8 mouse cellular contexts compared by ENCODE assay signal in the genomic region with DNA sequence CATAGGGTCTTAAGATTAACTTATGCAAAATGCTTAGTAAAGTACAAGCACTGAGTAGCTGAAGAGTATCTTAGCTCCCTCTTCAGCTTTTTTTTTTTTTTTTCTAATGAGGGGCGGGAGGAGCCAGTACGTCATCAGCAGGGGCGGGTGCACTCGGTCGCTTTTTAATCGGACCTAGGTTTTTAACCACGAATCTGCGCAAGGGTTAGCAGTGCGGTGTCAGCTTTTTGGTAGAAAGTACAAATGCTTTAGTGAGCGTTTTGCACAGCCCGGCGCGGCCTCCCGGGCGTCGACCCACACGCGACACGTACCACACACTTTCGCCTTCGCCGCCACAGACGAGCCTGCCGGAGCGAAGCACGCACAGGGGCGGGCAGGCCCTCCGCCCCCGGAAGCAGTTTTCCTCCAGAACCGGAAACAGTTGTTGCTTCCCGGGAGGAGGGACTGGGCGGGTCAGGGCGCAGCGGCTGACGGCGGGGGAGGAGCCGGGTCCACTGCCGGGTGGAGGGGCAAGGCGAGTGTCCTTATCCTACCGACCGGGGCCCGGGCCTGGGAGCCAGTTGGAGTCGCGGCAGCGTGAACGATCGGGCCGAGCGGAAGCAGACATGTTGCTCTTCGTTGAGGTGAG. TPM values are rescaled to one million over a fixed set of nuclear protein-coding genes. Genes with fewer than 3 reads are reported as not detected.
DNase-seq lines count a peak whose midpoint lies in the region; ATAC-seq lines count a peak whose summit lies in the region.

No protein-coding gene starts in this region.

- peak; percentile 97 for DNase-seq in ZHBTc4 (ENCODE audit: low read depth, low spot score)
- DNase-seq in gastrocnemius, adult 8-10 months (ENCODE audit: low spot score in 2 of 2): peak; percentile 94
- DNase-seq in induced T-regulatory cell, adult 2 months (ENCODE audit: low read depth): peak; percentile 96
- DNase-seq in left cerebral cortex, adult 9 months (ENCODE audit: low spot score in 2 of 2): peak; percentile 83 to 95
- DNase-seq in right cerebral cortex, postnatal 14 days: peak; percentile 91
- peak; percentile 96 for DNase-seq in urinary bladder, postnatal 36 days (ENCODE audit: low spot score in 2 of 2)

- peak; percentile 94 for ATAC-seq in common myeloid progenitor, adult 5-6 weeks (replicated peaks; ENCODE audit: low read depth, poor library complexity, severe bottlenecking)
- peak; percentile 93 for ATAC-seq in megakaryocyte progenitor cell, adult 5-6 weeks (replicated peaks; ENCODE audit: poor library complexity)

RNA-seq across cellular contexts. Expression of gene Larp4, which starts 2.6 kb away (rescaled TPM):
- 99.0 and 109 TPM in 2 replicates for total RNA-seq in common myeloid progenitor, adult 5-6 weeks (2017)
- total RNA-seq in gastrocnemius, adult 8-10 months (2022): 10 to 100 TPM; 40.0 to 65.4 (median 47.6) TPM
- total RNA-seq in megakaryocyte progenitor cell, adult 5-6 weeks (2015): 119 and 137 TPM in 2 replicates
- 76.3 and 97.8 TPM in 2 replicates for total RNA-seq in megakaryocyte progenitor cell, adult 5-6 weeks (2017)

RNA-seq across cellular contexts. Expression of gene Fam186a, which starts 5.6 kb away (rescaled TPM):
- not detected in 2 replicates for total RNA-seq in common myeloid progenitor, adult 5-6 weeks (2017)
- total RNA-seq in gastrocnemius, adult 8-10 months (2022): under 1 TPM in 2 of 4 experiments, not detected in 2; 0.03 to 0.07 TPM
- total RNA-seq in megakaryocyte progenitor cell, adult 5-6 weeks (2015): not detected in 2 replicates
- total RNA-seq in megakaryocyte progenitor cell, adult 5-6 weeks (2017): not detected in 2 replicates

Comparison
In these comparisons a context has a peak if more than half of its experiments do, and no peak if none do; other contexts are left out.
1. Peak in every context shown above with its lines: DNase-seq and ATAC-seq.